Mouse (Mus musculus): ENCODE results near the gene Ksr1. TPM values are rescaled to one million over a fixed set of nuclear protein-coding genes. Genes with fewer than 3 reads are reported as not detected.

Ksr1 gene
- total and polyA plus RNA-seq, 2 experiments: 0.65 to 1.5 TPM

GRCm38 (mm10) chr11:79094727-79095126 is 51.5 kb downstream of the Ksr1 start:
- Histone ChIP-seq H3K27me3 (ENCODE audit: control insufficient read depth, insufficient read depth, low read length) (no peaks in the 10 kb centered on the region), H3K27ac (replicated peaks; ENCODE audit: insufficient read depth, low read depth, low read length) (peak overlapping the region; percentile 47), H3K9ac (ENCODE audit: low read depth, low read length) (no peak overlapping the region), H3K4me1 (ENCODE audit: control insufficient read depth, insufficient read depth, low read length) (peaks cover 9% of the 10 kb centered on the region; the same call in 1 of the 2 replicates), H3K79me2 (ENCODE audit: control insufficient read depth, insufficient read depth, low read length) (0 out of 2 replicates have a peak, but pooled peaks cover 3% of the 10 kb centered on the region), H3K36me3 (ENCODE audit: control insufficient read depth, insufficient read depth, low read length) (no peaks in the 10 kb centered on the region), H3K4me3 (ENCODE audit: insufficient read depth, low read depth, low read length) (no peak overlapping the region)
- DNase-seq (ENCODE audit: extremely low read depth, low read depth, low spot score): peak; percentile 36
- TF ChIP-seq POLR2A (IDR thresholded peaks at IDR 0.05; ENCODE audit: extremely low read depth, insufficient read depth, low read length) (no peak), CTCF (IDR thresholded peaks at IDR 0.05; ENCODE audit: low read depth, low read length) (no peak)
- WGBS: 68% methylated on average over 5 of the region's 5 CpGs

GRCm38 (mm10) chr11:79093986-79094695 is 52.1 kb downstream of the Ksr1 start:
- H3K27ac ChIP-seq (replicated peaks; ENCODE audit: insufficient read depth, low read depth, low read length): peak overlapping the region; percentile 57
- no peak overlapping the region for H3K9ac ChIP-seq (ENCODE audit: low read depth, low read length)
- H3K79me2 ChIP-seq (ENCODE audit: control insufficient read depth, insufficient read depth, low read length): 0 out of 2 replicates have a peak, but pooled peaks cover 3% of the 10 kb centered on the region
- 81% methylated on average over 10 of the region's 10 CpGs for WGBS
- peaks cover 9% of the 10 kb centered on the region; the same call in 1 of the 2 replicates for H3K4me1 ChIP-seq (ENCODE audit: control insufficient read depth, insufficient read depth, low read length)
- no peaks in the 10 kb centered on the region for H3K27me3 ChIP-seq (ENCODE audit: control insufficient read depth, insufficient read depth, low read length)
- H3K4me3 ChIP-seq (ENCODE audit: insufficient read depth, low read depth, low read length): no peak overlapping the region
- no peak for TF ChIP-seq POLR2A (IDR thresholded peaks at IDR 0.05; ENCODE audit: extremely low read depth, insufficient read depth, low read length)
- TF ChIP-seq CTCF (IDR thresholded peaks at IDR 0.05; ENCODE audit: low read depth, low read length): no peak
- no peak for DNase-seq (ENCODE audit: extremely low read depth, low read depth, low spot score)
- H3K36me3 ChIP-seq (ENCODE audit: control insufficient read depth, insufficient read depth, low read length): no peaks in the 10 kb centered on the region

DNA sequence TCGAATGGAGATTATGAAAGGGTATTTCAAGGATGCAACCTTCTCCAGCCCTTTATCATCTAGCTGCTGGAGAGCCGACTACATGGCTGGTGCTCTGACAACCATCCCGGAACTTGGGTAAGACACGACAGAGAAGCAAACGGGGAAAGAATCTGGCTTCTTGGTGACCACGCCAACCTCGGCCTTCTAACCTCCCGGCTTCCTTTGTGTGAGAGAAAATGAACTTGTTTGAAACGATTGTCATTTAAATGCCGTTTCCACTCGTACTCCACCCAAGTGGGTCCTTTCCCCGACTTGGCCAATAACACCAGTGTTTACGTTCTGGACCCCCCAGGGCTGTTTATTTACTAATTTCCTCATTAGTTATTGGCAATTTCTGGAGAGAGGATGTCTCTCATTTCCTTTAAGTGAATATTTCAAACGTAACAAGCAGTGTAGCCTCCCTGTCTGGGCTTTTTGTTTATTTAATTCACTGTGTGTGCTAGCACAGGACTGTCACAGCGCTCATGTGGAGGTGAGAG is 52.8 kb downstream of the Ksr1 start:
- TF ChIP-seq POLR2A (IDR thresholded peaks at IDR 0.05; ENCODE audit: extremely low read depth, insufficient read depth, low read length) (no peak), CTCF (IDR thresholded peaks at IDR 0.05; ENCODE audit: low read depth, low read length) (no peak)
- Histone ChIP-seq H3K9ac (ENCODE audit: low read depth, low read length) (no peak overlapping the region), H3K27ac (replicated peaks; ENCODE audit: insufficient read depth, low read depth, low read length) (peak overlapping the region; percentile 57), H3K79me2 (ENCODE audit: control insufficient read depth, insufficient read depth, low read length) (0 out of 2 replicates have a peak, but pooled peaks cover 3% of the 10 kb centered on the region), H3K4me1 (ENCODE audit: control insufficient read depth, insufficient read depth, low read length) (peaks cover 12% of the 10 kb centered on the region; the same call in 1 of the 2 replicates), H3K27me3 (ENCODE audit: control insufficient read depth, insufficient read depth, low read length) (no peaks in the 10 kb centered on the region), H3K4me3 (ENCODE audit: insufficient read depth, low read depth, low read length) (no peak overlapping the region), H3K36me3 (ENCODE audit: control insufficient read depth, insufficient read depth, low read length) (no peaks in the 10 kb centered on the region)
- DNase-seq (ENCODE audit: extremely low read depth, low read depth, low spot score): no peak
- WGBS: 69% methylated on average over 15 of the region's 15 CpGs

DNA sequence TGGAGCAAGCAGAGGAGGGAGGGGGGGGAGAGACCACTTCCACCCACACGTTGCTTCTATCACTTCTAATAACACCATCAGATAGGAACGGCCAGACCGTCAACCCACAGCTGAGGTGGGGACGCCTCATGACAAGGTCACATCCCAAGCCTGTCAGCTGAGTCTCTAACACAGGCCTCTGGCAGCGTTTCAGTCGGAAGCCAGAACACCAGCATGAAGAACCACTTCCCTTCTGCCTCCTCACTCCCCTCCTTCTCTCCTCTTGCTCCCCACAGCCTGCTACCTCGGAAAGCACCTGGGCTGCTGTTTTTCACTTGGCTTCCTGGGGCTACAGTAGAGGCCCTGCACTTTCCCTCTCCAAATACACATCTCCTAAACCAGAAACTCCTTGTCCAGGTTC is 53.4 kb downstream of the Ksr1 start:
- Histone ChIP-seq H3K4me1 (ENCODE audit: control insufficient read depth, insufficient read depth, low read length) (peaks cover 15% of the 10 kb centered on the region; the same call in 1 of the 2 replicates), H3K79me2 (ENCODE audit: control insufficient read depth, insufficient read depth, low read length) (0 out of 2 replicates have a peak, but pooled peaks cover 2% of the 10 kb centered on the region), H3K4me3 (ENCODE audit: insufficient read depth, low read depth, low read length) (no peak overlapping the region), H3K27me3 (ENCODE audit: control insufficient read depth, insufficient read depth, low read length) (no peaks in the 10 kb centered on the region), H3K27ac (replicated peaks; ENCODE audit: insufficient read depth, low read depth, low read length) (0 out of 2 replicates have a peak overlapping the region, but pooled peaks have one; percentile 5), H3K36me3 (ENCODE audit: control insufficient read depth, insufficient read depth, low read length) (no peaks in the 10 kb centered on the region), H3K9ac (ENCODE audit: low read depth, low read length) (no peak overlapping the region)
- WGBS: 50% methylated on average over 7 of the region's 7 CpGs
- TF ChIP-seq POLR2A (IDR thresholded peaks at IDR 0.05; ENCODE audit: extremely low read depth, insufficient read depth, low read length): no peak
- no peak for TF ChIP-seq CTCF (IDR thresholded peaks at IDR 0.05; ENCODE audit: low read depth, low read length)
- no peak for DNase-seq (ENCODE audit: extremely low read depth, low read depth, low spot score)

- Histone ChIP-seq H3K27me3 (ENCODE audit: control insufficient read depth, insufficient read depth, low read length) (no peaks in the 10 kb centered on the region), H3K4me3 (ENCODE audit: insufficient read depth, low read depth, low read length) (no peak overlapping the region), H3K27ac (replicated peaks; ENCODE audit: insufficient read depth, low read depth, low read length) (no peak overlapping the region), H3K36me3 (ENCODE audit: control insufficient read depth, insufficient read depth, low read length) (no peaks in the 10 kb centered on the region), H3K79me2 (ENCODE audit: control insufficient read depth, insufficient read depth, low read length) (no peaks in the 10 kb centered on the region), H3K9ac (ENCODE audit: low read depth, low read length) (no peak overlapping the region), H3K4me1 (ENCODE audit: control insufficient read depth, insufficient read depth, low read length) (peaks cover 15% of the 10 kb centered on the region; the same call in 1 of the 2 replicates)
- no peak for DNase-seq (ENCODE audit: extremely low read depth, low read depth, low spot score)
- no peak for TF ChIP-seq POLR2A (IDR thresholded peaks at IDR 0.05; ENCODE audit: extremely low read depth, insufficient read depth, low read length)
- TF ChIP-seq CTCF (IDR thresholded peaks at IDR 0.05; ENCODE audit: low read depth, low read length): no peak
- WGBS: 84% methylated on average over 6 of the region's 6 CpGs
These were observed 54.0 kb downstream of the Ksr1 start for GRCm38 (mm10) chr11:79092245-79092644.

- Histone ChIP-seq H3K9ac (ENCODE audit: low read depth, low read length) (no peak overlapping the region), H3K79me2 (ENCODE audit: control insufficient read depth, insufficient read depth, low read length) (no peaks in the 10 kb centered on the region), H3K4me3 (ENCODE audit: insufficient read depth, low read depth, low read length) (no peak overlapping the region), H3K36me3 (ENCODE audit: control insufficient read depth, insufficient read depth, low read length) (no peaks in the 10 kb centered on the region), H3K4me1 (ENCODE audit: control insufficient read depth, insufficient read depth, low read length) (peaks cover 15% of the 10 kb centered on the region; the same call in 1 of the 2 replicates), H3K27ac (replicated peaks; ENCODE audit: insufficient read depth, low read depth, low read length) (no peak overlapping the region), H3K27me3 (ENCODE audit: control insufficient read depth, insufficient read depth, low read length) (no peaks in the 10 kb centered on the region)
- WGBS: 68% methylated on average over 1 of the region's 1 CpGs
- TF ChIP-seq POLR2A (IDR thresholded peaks at IDR 0.05; ENCODE audit: extremely low read depth, insufficient read depth, low read length): no peak
- TF ChIP-seq CTCF (IDR thresholded peaks at IDR 0.05; ENCODE audit: low read depth, low read length): no peak
- DNase-seq (ENCODE audit: extremely low read depth, low read depth, low spot score): no peak
These were observed 56.5 kb downstream of the Ksr1 start for GRCm38 (mm10) chr11:79089756-79090155.

All from liver, adult 2 months (tissue).